Mouse (Mus musculus): ENCODE measurements around the gene Ccdc171. TPM values are rescaled to one million over a fixed set of nuclear protein-coding genes. Genes with fewer than 3 reads are reported as not detected.
"Not testable (repeated sequence)": the region's sequence is repeated elsewhere in the genome, so short reads cannot be mapped to it uniquely, and the experiment has no call there.

Ccdc171 gene
- total RNA-seq, 2 experiments from 2014 or later, result 1.4 to 1.5 TPM

- DNase-seq, result peak; percentile 25
These were observed 1.1 kb downstream of the Ccdc171 start for GRCm38 (mm10) chr4:83526270-83526987.

GRCm38 (mm10) chr4:83526988-83527334 lies 1.6 kb downstream of the Ccdc171 start:
- no peak for DNase-seq

- DNase-seq, result peak; percentile 61
These were observed 2.6 kb downstream of the Ccdc171 start for GRCm38 (mm10) chr4:83527921-83528320.

- not testable (repeated sequence) for DNase-seq
These were observed 4.7 kb downstream of the Ccdc171 start for GRCm38 (mm10) chr4:83530060-83530459.

- no peak for DNase-seq
These were observed 8.0 kb downstream of the Ccdc171 start for GRCm38 (mm10) chr4:83533168-83533911.

GRCm38 (mm10) chr4:83534024-83534423 lies 8.7 kb downstream of the Ccdc171 start:
- no peak for DNase-seq

- DNase-seq, result no peak
These were observed 24.2 kb downstream of the Ccdc171 start for GRCm38 (mm10) chr4:83549501-83549900.

GRCm38 (mm10) chr4:83567190-83568113 lies 42.1 kb downstream of the Ccdc171 start:
- no peak for DNase-seq

- DNase-seq, result peak; percentile 43
These were observed 42.8 kb downstream of the Ccdc171 start for GRCm38 (mm10) chr4:83568145-83568544.

GRCm38 (mm10) chr4:83570569-83570968 lies 45.2 kb downstream of the Ccdc171 start:
- DNase-seq, result no peak

GRCm38 (mm10) chr4:83571033-83571432 lies 45.7 kb downstream of the Ccdc171 start:
- no peak for DNase-seq

- DNase-seq, result no peak
These were observed 47.2 kb downstream of the Ccdc171 start for GRCm38 (mm10) chr4:83572521-83572920.

GRCm38 (mm10) chr4:83576315-83576714 lies 51.0 kb downstream of the Ccdc171 start:
- DNase-seq, result peak; percentile 25

- DNase-seq, result no peak
These were observed 54.8 kb downstream of the Ccdc171 start for GRCm38 (mm10) chr4:83580157-83580556.

GRCm38 (mm10) chr4:83587563-83587962 lies 62.2 kb downstream of the Ccdc171 start:
- DNase-seq, result no peak

GRCm38 (mm10) chr4:83596486-83596885 lies 71.1 kb downstream of the Ccdc171 start:
- no peak for DNase-seq

- DNase-seq, result no peak
These were observed 85.8 kb downstream of the Ccdc171 start for GRCm38 (mm10) chr4:83611111-83611510.

GRCm38 (mm10) chr4:83623021-83623711 lies 97.8 kb downstream of the Ccdc171 start:
- peak; percentile 21 for DNase-seq

GRCm38 (mm10) chr4:83623732-83624131 lies 98.4 kb downstream of the Ccdc171 start:
- no peak for DNase-seq

- DNase-seq, result no peak
These were observed 126.1 kb downstream of the Ccdc171 start for GRCm38 (mm10) chr4:83651453-83651852.

GRCm38 (mm10) chr4:83655396-83655795 lies 130.1 kb downstream of the Ccdc171 start:
- peak; percentile 15 for DNase-seq

GRCm38 (mm10) chr4:83656571-83656970 lies 131.2 kb downstream of the Ccdc171 start:
- peak; percentile 22 for DNase-seq
